In the genomic region with DNA sequence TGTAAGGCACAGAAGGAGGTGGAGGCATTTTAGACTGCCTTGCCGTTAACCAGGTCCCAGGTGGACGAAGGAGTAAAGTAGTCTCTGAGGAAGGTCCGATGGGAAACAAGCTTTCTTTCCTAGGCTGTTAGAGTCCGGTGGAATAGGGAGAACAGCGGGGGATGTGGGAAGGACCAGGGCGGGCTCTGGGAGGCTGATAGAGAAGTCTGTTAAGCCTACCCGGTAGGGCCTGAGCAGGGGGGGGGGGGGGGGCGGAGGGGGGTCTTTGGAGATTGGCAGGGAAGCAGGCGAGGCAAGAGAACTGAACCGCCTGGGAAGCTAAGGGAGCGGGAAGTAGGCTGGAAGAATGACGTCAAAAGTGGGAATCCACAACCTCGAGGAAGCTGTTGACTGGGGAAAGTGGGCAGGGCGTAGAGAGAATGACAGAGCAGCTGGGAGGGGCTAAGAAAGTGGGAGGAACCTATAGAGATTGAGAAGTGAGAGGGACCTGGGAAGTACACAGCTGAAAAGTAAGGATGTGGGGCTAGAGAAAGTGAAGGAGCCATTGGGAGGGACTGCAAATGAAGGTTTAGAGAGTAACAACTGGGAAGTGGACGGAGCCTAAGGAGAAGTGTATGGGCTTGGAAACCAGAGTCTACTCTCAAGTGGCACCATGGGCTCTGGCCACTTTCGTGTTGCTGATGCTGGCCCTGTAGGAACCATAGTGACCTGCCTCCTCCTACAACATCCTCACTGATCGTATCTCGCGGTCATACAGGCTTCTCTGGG, we compare ENCODE assay signal across 7 mouse cellular contexts. TPM values are rescaled to one million over a fixed set of nuclear protein-coding genes. Genes with fewer than 3 reads are reported as not detected.
DNase-seq lines count a peak whose midpoint lies in the region; ATAC-seq and TF ChIP-seq lines count a peak whose summit lies in the region.

No protein-coding gene starts in this region.

- no peak overlapping the region for H3K27ac ChIP-seq in ES-Bruce4 (ENCODE audit: insufficient read depth, low read length)
- no peak overlapping the region for H3K27ac ChIP-seq in embryonic fibroblast, embryonic 13.5 days (ENCODE audit: insufficient read depth, low read length)

- no peak overlapping the region for H3K9ac ChIP-seq in ES-Bruce4 (ENCODE audit: low read depth, poor library complexity, severe bottlenecking)

- no peaks in the 10 kb centered on the region for H3K27me3 ChIP-seq in ES-Bruce4 (ENCODE audit: control insufficient read depth, insufficient read depth, low read length, poor library complexity, severe bottlenecking)

- intact Hi-C loops in heart, postnatal 25 days (cut with DNase I), result loop anchor here (1.0 to 5.0 kb wide), 4 partner anchors 71 to 239 kb away; a partner anchor contains a TSS

- TF ChIP-seq POLR2A in ES-Bruce4 (IDR thresholded peaks at IDR 0.05; ENCODE audit: insufficient read depth, low read length), result no peak
- 0 out of 2 replicates have a peak, but pooled peaks have one; percentile 32 for TF ChIP-seq POLR2A in embryonic fibroblast, embryonic 13.5 days (IDR thresholded peaks at IDR 0.05; ENCODE audit: low read depth, low read length)

- DNase-seq in 416B (ENCODE audit: low read depth), result peak; percentile 64
- peak; percentile 43 for DNase-seq in heart, postnatal 25 days (ENCODE audit: low spot score)
- peak; percentile 64 to 73 for DNase-seq in kidney, postnatal 4 days
- DNase-seq in testis, postnatal 14 days (ENCODE audit: low spot score), result peak; percentile 24

- peaks cover 3% of the 10 kb centered on the region for H3K4me1 ChIP-seq in ES-Bruce4 (ENCODE audit: control insufficient read depth, insufficient read depth, low read length)
- H3K4me1 ChIP-seq in embryonic fibroblast, embryonic 13.5 days (ENCODE audit: control insufficient read depth, insufficient read depth, low read length), result no peaks in the 10 kb centered on the region

- H3K36me3 ChIP-seq in ES-Bruce4 (ENCODE audit: control insufficient read depth, insufficient read depth, low read length, poor library complexity, severe bottlenecking), result no peaks in the 10 kb centered on the region

- TF ChIP-seq EP300 in ES-Bruce4 (IDR thresholded peaks at IDR 0.05; ENCODE audit: insufficient read depth, low read depth, low read length), result no peak

- H3K9me3 ChIP-seq in ES-Bruce4 (replicated peaks; ENCODE audit: control insufficient read depth, insufficient read depth, low read length, poor library complexity, severe bottlenecking), result no peaks in the 10 kb centered on the region

- TF ChIP-seq CTCF in ES-Bruce4 (IDR thresholded peaks at IDR 0.05; ENCODE audit: low read depth, low read length), result no peak
- TF ChIP-seq CTCF in embryonic fibroblast, embryonic 13.5 days (IDR thresholded peaks at IDR 0.05; ENCODE audit: borderline replicate concordance, insufficient read depth, low read length), result no peak

- H3K4me3 ChIP-seq in ES-Bruce4 (ENCODE audit: low read depth, low read length), result peak overlapping the region; percentile 56
- H3K4me3 ChIP-seq in embryonic fibroblast, embryonic 13.5 days (ENCODE audit: insufficient read depth, low read length), result peak overlapping the region; percentile 6; the same call in 1 of the 2 replicates

- ATAC-seq in megakaryocyte-erythroid progenitor cell, adult 5-6 weeks (replicated peaks; ENCODE audit: low FRiP score, low TSS enrichment, poor library complexity, severe bottlenecking), result peak; percentile 49

RNA-seq across cellular contexts. Expression of a gene that starts 8.5 kb away (rescaled TPM):
- polyA plus RNA-seq in ES-Bruce4 (2011; ENCODE audit: insufficient read depth, insufficient read length, low read depth, missing spikeins), result 5.8 and 12.6 TPM in 2 replicates
- 0.95 and 1.7 TPM in 2 replicates for polyA plus RNA-seq in embryonic fibroblast, embryonic 13.5 days (2011; ENCODE audit: insufficient read length, low read depth, missing spikeins)
- total RNA-seq in heart, postnatal 25 days (2021), result 1 to 10 TPM; 3.2 to 3.3 TPM
- not detected in 2 replicates for total RNA-seq in megakaryocyte-erythroid progenitor cell, adult 5-6 weeks (2014; fragmentation: Nextera tagmentation)
- total RNA-seq in megakaryocyte-erythroid progenitor cell, adult 5-6 weeks (2017), result 0.08 TPM in 1 of 2 replicates, not detected in the other

RNA-seq across cellular contexts. Expression of a gene that starts 9.1 kb away (rescaled TPM):
- polyA plus RNA-seq in ES-Bruce4 (2011; ENCODE audit: insufficient read depth, insufficient read length, low read depth, missing spikeins), result 8.1 and 9.1 TPM in 2 replicates
- 4.3 and 6.3 TPM in 2 replicates for polyA plus RNA-seq in embryonic fibroblast, embryonic 13.5 days (2011; ENCODE audit: insufficient read length, low read depth, missing spikeins)
- total RNA-seq in heart, postnatal 25 days (2021), result under 1 TPM; 0.28 to 0.57 TPM
- not detected in 2 replicates for total RNA-seq in megakaryocyte-erythroid progenitor cell, adult 5-6 weeks (2014; fragmentation: Nextera tagmentation)
- not detected in 2 replicates for total RNA-seq in megakaryocyte-erythroid progenitor cell, adult 5-6 weeks (2017)

RNA-seq across cellular contexts. Expression of a gene that starts 17.7 kb away (rescaled TPM):
- polyA plus RNA-seq in ES-Bruce4 (2011; ENCODE audit: insufficient read depth, insufficient read length, low read depth, missing spikeins), result 6.6 and 8.9 TPM in 2 replicates
- 0.40 TPM in 1 of 2 replicates, not detected in the other for polyA plus RNA-seq in embryonic fibroblast, embryonic 13.5 days (2011; ENCODE audit: insufficient read length, low read depth, missing spikeins)
- 1 to 10 TPM in 1 of 2 experiments, under 1 TPM in 1; 0.96 to 2.1 TPM for total RNA-seq in heart, postnatal 25 days (2021)
- 20.4 and 33.4 TPM in 2 replicates for total RNA-seq in megakaryocyte-erythroid progenitor cell, adult 5-6 weeks (2014; fragmentation: Nextera tagmentation)
- total RNA-seq in megakaryocyte-erythroid progenitor cell, adult 5-6 weeks (2017), result 0.65 and 1.8 TPM in 2 replicates

RNA-seq across cellular contexts. Expression of a gene that starts 36.4 kb away (rescaled TPM):
- 24.2 and 24.5 TPM in 2 replicates for polyA plus RNA-seq in ES-Bruce4 (2011; ENCODE audit: insufficient read depth, insufficient read length, low read depth, missing spikeins)
- polyA plus RNA-seq in embryonic fibroblast, embryonic 13.5 days (2011; ENCODE audit: insufficient read length, low read depth, missing spikeins), result 8.4 and 10.4 TPM in 2 replicates
- total RNA-seq in heart, postnatal 25 days (2021), result 10 to 100 TPM; 65.1 to 75.0 TPM
- 17.9 and 21.2 TPM in 2 replicates for total RNA-seq in megakaryocyte-erythroid progenitor cell, adult 5-6 weeks (2014; fragmentation: Nextera tagmentation)
- 3.0 and 6.2 TPM in 2 replicates for total RNA-seq in megakaryocyte-erythroid progenitor cell, adult 5-6 weeks (2017)

RNA-seq across cellular contexts. Expression of a gene that starts 37.1 kb away (rescaled TPM):
- 53.5 and 57.7 TPM in 2 replicates for polyA plus RNA-seq in ES-Bruce4 (2011; ENCODE audit: insufficient read depth, insufficient read length, low read depth, missing spikeins)
- not detected in 2 replicates for polyA plus RNA-seq in embryonic fibroblast, embryonic 13.5 days (2011; ENCODE audit: insufficient read length, low read depth, missing spikeins)
- total RNA-seq in heart, postnatal 25 days (2021), result under 1 TPM in 1 of 2 experiments, not detected in 1; 0.78 TPM
- not detected in 2 replicates for total RNA-seq in megakaryocyte-erythroid progenitor cell, adult 5-6 weeks (2014; fragmentation: Nextera tagmentation)
- not detected in 2 replicates for total RNA-seq in megakaryocyte-erythroid progenitor cell, adult 5-6 weeks (2017)
